ENCODE assay signal across 16 mouse cellular contexts in genomic region chr3:139728751-139729150, GRCm38 (mm10).
"Had no signal": no experiment of that assay in that cellular context is flagged by ENCODE, and none has a peak within 500 bp of the region (broad histone marks: within the 10 kb centered on the region; RNA-seq: fewer than 3 reads in every experiment).

No protein-coding gene starts in this region.

- H3K4me1 ChIP-seq: liver, embryonic 13.5 days; midbrain, embryonic 12.5 days; midbrain, embryonic 15.5 days had no signal

- DNase-seq: kidney, adult 18-20 months; kidney, postnatal 4 days; liver, embryonic 13.5 days; lung, adult 2 months; lung, postnatal 14 days; lung, postnatal 4 days; right cerebral cortex, postnatal 14 days; right cerebral cortex, postnatal 4 days; thymus, adult 2 months; thymus, postnatal 14 days; thymus, postnatal 4 days had no signal

- H3K9ac ChIP-seq: liver, embryonic 13.5 days; midbrain, embryonic 12.5 days; midbrain, embryonic 15.5 days had no signal

- H3K4me2 ChIP-seq: liver, embryonic 13.5 days; midbrain, embryonic 12.5 days; midbrain, embryonic 15.5 days had no signal

- H3K4me3 ChIP-seq: liver, embryonic 13.5 days; midbrain, embryonic 12.5 days; midbrain, embryonic 15.5 days had no signal

- H3K27me3 ChIP-seq: liver, embryonic 13.5 days; midbrain, embryonic 12.5 days; midbrain, embryonic 15.5 days had no signal

- ATAC-seq: inflammation-experienced regulatory T-cells, adult 6 months; intestine, embryonic 16.5 days; midbrain, embryonic 15.5 days had no signal

- H3K36me3 ChIP-seq: liver, embryonic 13.5 days; midbrain, embryonic 12.5 days; midbrain, embryonic 15.5 days had no signal

- H3K9me3 ChIP-seq: liver, embryonic 13.5 days; midbrain, embryonic 12.5 days; midbrain, embryonic 15.5 days had no signal

- H3K27ac ChIP-seq: liver, embryonic 13.5 days; midbrain, embryonic 12.5 days; midbrain, embryonic 15.5 days; stomach, postnatal 0 days had no signal
